In genomic region chr13:58364353-58365175, GRCm38 (mm10) we compare ENCODE assay signal across 27 mouse cellular contexts. TPM values are rescaled to one million over a fixed set of nuclear protein-coding genes. Genes with fewer than 3 reads are reported as not detected.
DNase-seq lines count a peak whose midpoint lies in the region; ATAC-seq and TF ChIP-seq lines count a peak whose summit lies in the region.
"Had no signal": no experiment of that assay in that cellular context is flagged by ENCODE, and none has a peak within 500 bp of the region (broad histone marks: within the 10 kb centered on the region; RNA-seq: fewer than 3 reads in every experiment).

No protein-coding gene starts in this region.

- no peak for TF ChIP-seq CTCF in intestine, postnatal 0 days (IDR thresholded peaks at IDR 0.05; ENCODE audit: low read depth)
- TF ChIP-seq CTCF in small intestine, adult 2 months (IDR thresholded peaks at IDR 0.05; ENCODE audit: extremely low read depth, insufficient read length, insufficient replicate concordance, low read depth, low read length), result no peak

- H3K9ac ChIP-seq in heart, embryonic 12.5 days, result 0 out of 2 replicates have a peak overlapping the region, but pooled peaks have one; percentile 3
- H3K9ac ChIP-seq in intestine, postnatal 0 days (ENCODE audit: low read depth, low read length), result 0 out of 2 replicates have a peak overlapping the region, but pooled peaks have one; percentile 22
- H3K9ac ChIP-seq: embryonic facial prominence, embryonic 13.5 days; forebrain, embryonic 12.5 days; hindbrain, embryonic 13.5 days; limb, embryonic 13.5 days; liver, embryonic 14.5 days; lung, embryonic 15.5 days; neural tube, embryonic 15.5 days had no signal

- peak; percentile 17; the same call in 1 of the 2 replicates for TF ChIP-seq POLR2A in small intestine, adult 2 months (IDR thresholded peaks at IDR 0.05; ENCODE audit: low read depth, low read length)

- ATAC-seq in heart, embryonic 12.5 days (ENCODE audit: insufficient number of reproducible peaks, low FRiP score), result no peak
- ATAC-seq in intestine, postnatal 0 days, result peak; percentile 89

- no peaks in the 10 kb centered on the region for H3K36me3 ChIP-seq in heart, embryonic 12.5 days
- H3K36me3 ChIP-seq in intestine, postnatal 0 days (ENCODE audit: control insufficient read depth, insufficient read depth), result no peaks in the 10 kb centered on the region
- no peaks in the 10 kb centered on the region for H3K36me3 ChIP-seq in small intestine, adult 2 months (ENCODE audit: control insufficient read depth, insufficient read depth, low read length)
- H3K36me3 ChIP-seq: embryonic facial prominence, embryonic 13.5 days; forebrain, embryonic 12.5 days; heart, embryonic 10.5 days; hindbrain, embryonic 13.5 days; limb, embryonic 13.5 days; lung, embryonic 15.5 days; neural tube, embryonic 15.5 days had no signal

- H3K27me3 ChIP-seq in heart, embryonic 12.5 days (replicated peaks), result no peaks in the 10 kb centered on the region
- no peaks in the 10 kb centered on the region for H3K27me3 ChIP-seq in intestine, postnatal 0 days (replicated peaks; ENCODE audit: control insufficient read depth, insufficient read depth, low read length)
- H3K27me3 ChIP-seq in small intestine, adult 2 months (ENCODE audit: control insufficient read depth, insufficient read depth, low read length), result no peaks in the 10 kb centered on the region
- H3K27me3 ChIP-seq: embryonic facial prominence, embryonic 13.5 days; forebrain, embryonic 12.5 days; hindbrain, embryonic 13.5 days; limb, embryonic 13.5 days; lung, embryonic 15.5 days; neural tube, embryonic 15.5 days had no signal

- H3K27ac ChIP-seq in heart, embryonic 12.5 days (ENCODE audit: poor library complexity, severe bottlenecking), result no peak overlapping the region
- peak overlapping the region; percentile 83 for H3K27ac ChIP-seq in intestine, postnatal 0 days (ENCODE audit: low read depth, low read length)
- peak overlapping the region; percentile 99 for H3K27ac ChIP-seq in small intestine, adult 2 months (ENCODE audit: insufficient read depth, low read depth, low read length)
- H3K27ac ChIP-seq: embryonic facial prominence, embryonic 13.5 days; forebrain, embryonic 12.5 days; gastrocnemius, adult 2 months; heart, embryonic 10.5 days; hindbrain, embryonic 13.5 days; limb, embryonic 13.5 days; liver, embryonic 14.5 days; lung, embryonic 15.5 days; neural tube, embryonic 15.5 days had no signal

- no peak overlapping the region for H3K4me3 ChIP-seq in heart, embryonic 12.5 days
- no peak overlapping the region for H3K4me3 ChIP-seq in intestine, postnatal 0 days (ENCODE audit: low read depth, low read length)
- H3K4me3 ChIP-seq in small intestine, adult 2 months (ENCODE audit: low read depth, low read length), result peak overlapping the region; percentile 35
- H3K4me3 ChIP-seq: embryonic facial prominence, embryonic 13.5 days; erythroblast, embryonic 14.5 days; forebrain, embryonic 12.5 days; gastrocnemius, adult 2 months; heart, embryonic 10.5 days; hindbrain, embryonic 13.5 days; limb, embryonic 13.5 days; lung, embryonic 15.5 days; neural tube, embryonic 15.5 days had no signal

- 0 out of 2 replicates have a peak, but pooled peaks cover 10% of the 10 kb centered on the region for H3K9me3 ChIP-seq in heart, embryonic 12.5 days (replicated peaks)
- H3K9me3 ChIP-seq in intestine, postnatal 0 days (ENCODE audit: control insufficient read depth), result no peaks in the 10 kb centered on the region
- H3K9me3 ChIP-seq: embryonic facial prominence, embryonic 13.5 days; forebrain, embryonic 12.5 days; heart, embryonic 10.5 days; limb, embryonic 13.5 days; lung, embryonic 15.5 days; neural tube, embryonic 15.5 days had no signal

- 73% methylated on average over 8 of the region's 8 CpGs for WGBS in heart, embryonic 12.5 days
- 39% methylated on average over 8 of the region's 8 CpGs for WGBS in intestine, postnatal 0 days
- WGBS in small intestine, adult 2 months, result 22% methylated on average over 8 of the region's 8 CpGs

- no peak for DNase-seq in heart, postnatal 36 days
- peak; percentile 25 for DNase-seq in kidney, postnatal 14 days
- DNase-seq in gastrocnemius, adult 18-20 months (ENCODE audit: low spot score), result no peak
- DNase-seq in retina, embryonic 14.5 days (ENCODE audit: low spot score), result no peak
- DNase-seq in thymus, postnatal 36 days, result no peak
- DNase-seq: adrenal gland, postnatal 14 days; cerebellum, adult 2 months; cerebellum, postnatal 25 days; embryo, embryonic 11 days; gastrocnemius, adult 2 months; heart, postnatal 10 days; lung, postnatal 4 days; thymus, adult 18-20 months; thymus, postnatal 4 days had no signal

- H3K4me1 ChIP-seq in heart, embryonic 12.5 days (replicated peaks), result no peaks in the 10 kb centered on the region
- no peaks in the 10 kb centered on the region for H3K4me1 ChIP-seq in intestine, postnatal 0 days (replicated peaks; ENCODE audit: control insufficient read depth, insufficient read depth, low read length)
- H3K4me1 ChIP-seq in small intestine, adult 2 months (ENCODE audit: control insufficient read depth, insufficient read depth, insufficient read length, low read length), result peaks cover 9% of the 10 kb centered on the region; the same call in 1 of the 2 replicates
- H3K4me1 ChIP-seq: embryonic facial prominence, embryonic 13.5 days; forebrain, embryonic 12.5 days; heart, embryonic 10.5 days; hindbrain, embryonic 13.5 days; limb, embryonic 13.5 days; lung, embryonic 15.5 days; neural tube, embryonic 15.5 days had no signal

- intact Hi-C loops in heart, postnatal 36 days (cut with DNase I), result no loop called here

- H3K4me2 ChIP-seq in heart, embryonic 12.5 days, result no peak overlapping the region
- H3K4me2 ChIP-seq in intestine, postnatal 0 days (replicated peaks; ENCODE audit: low read depth), result peak overlapping the region; percentile 30
- H3K4me2 ChIP-seq: embryonic facial prominence, embryonic 13.5 days; forebrain, embryonic 12.5 days; hindbrain, embryonic 13.5 days; limb, embryonic 13.5 days; lung, embryonic 15.5 days; midbrain, embryonic 11.5 days; neural tube, embryonic 15.5 days had no signal

RNA-seq across cellular contexts. Expression of gene Kif27, which starts 5.6 kb away (rescaled TPM):
- 0.40 and 0.41 TPM in 2 replicates for polyA plus RNA-seq in heart, embryonic 12.5 days (2016; fragmentation: Nextera tagmentation; extraction: Ambion mirVana)
- total RNA-seq in heart, postnatal 36 days (2021), result under 1 TPM; 0.06 to 0.08 TPM
- 0.55 and 0.71 TPM in 2 replicates for polyA plus RNA-seq in intestine, postnatal 0 days (2015; fragmentation: Nextera tagmentation; extraction: Ambion mirVana)
- 0.03 and 0.32 TPM in 2 replicates for polyA plus RNA-seq in small intestine, adult 2 months (2012; rRNA removed)
- not detected for total RNA-seq in gastrocnemius, adult 18-20 months (2021)

RNA-seq across cellular contexts. Expression of gene 2210016F16Rik, which starts 20.5 kb away (rescaled TPM):
- polyA plus RNA-seq in heart, embryonic 12.5 days (2016; fragmentation: Nextera tagmentation; extraction: Ambion mirVana), result 27.9 and 30.5 TPM in 2 replicates
- 10 to 100 TPM; 14.8 to 17.1 TPM for total RNA-seq in heart, postnatal 36 days (2021)
- 83.0 and 86.1 TPM in 2 replicates for polyA plus RNA-seq in intestine, postnatal 0 days (2015; fragmentation: Nextera tagmentation; extraction: Ambion mirVana)
- polyA plus RNA-seq in small intestine, adult 2 months (2012; rRNA removed), result 44.2 and 171 TPM in 2 replicates
- total RNA-seq in gastrocnemius, adult 18-20 months (2021), result 1 to 10 TPM; 6.2 to 6.7 TPM

RNA-seq across cellular contexts. Expression of gene Rmi1, which starts 37.5 kb away (rescaled TPM):
- polyA plus RNA-seq in heart, embryonic 12.5 days (2016; fragmentation: Nextera tagmentation; extraction: Ambion mirVana), result 20.7 and 23.1 TPM in 2 replicates
- total RNA-seq in heart, postnatal 36 days (2021), result 10 to 100 TPM in 1 of 2 experiments, 1 to 10 TPM in 1; 8.6 to 10.1 TPM
- polyA plus RNA-seq in intestine, postnatal 0 days (2015; fragmentation: Nextera tagmentation; extraction: Ambion mirVana), result 13.2 and 14.0 TPM in 2 replicates
- 2.8 and 5.5 TPM in 2 replicates for polyA plus RNA-seq in small intestine, adult 2 months (2012; rRNA removed)
- total RNA-seq in gastrocnemius, adult 18-20 months (2021), result 1 to 10 TPM; 5.3 to 6.7 TPM

RNA-seq across cellular contexts. Expression of gene Hnrnpk, which starts 38.6 kb away (rescaled TPM):
- polyA plus RNA-seq in heart, embryonic 12.5 days (2016; fragmentation: Nextera tagmentation; extraction: Ambion mirVana), result 1,144 and 1,169 TPM in 2 replicates
- 100 to 1,000 TPM; 414 to 472 TPM for total RNA-seq in heart, postnatal 36 days (2021)
- polyA plus RNA-seq in intestine, postnatal 0 days (2015; fragmentation: Nextera tagmentation; extraction: Ambion mirVana), result 424 and 449 TPM in 2 replicates
- polyA plus RNA-seq in small intestine, adult 2 months (2012; rRNA removed), result 36.9 and 97.8 TPM in 2 replicates
- total RNA-seq in gastrocnemius, adult 18-20 months (2021), result 100 to 1,000 TPM; 255 to 260 TPM
